Mouse (Mus musculus) heart, embryonic 14.5 days (tissue): ENCODE results near the gene Gnptab. TPM values are rescaled to one million over a fixed set of nuclear protein-coding genes. Genes with fewer than 3 reads are reported as not detected.

Experiments
- ATAC-seq: fragments of 200-750 bp; cut with Nextera tagmentation; 2 replicates; pipeline ENCODE4 v1.8.0; 2017; ENCODE audit warnings: low read depth, moderate TSS enrichment; ENCODE audit not compliant: insufficient number of reproducible peaks, insufficient read depth, low FRiP score
- H3K27ac ChIP-seq, 2 experiments: fragments of 200-500 bp in 1 of 2; fragments of 300-500 bp in 1 of 2; sonication (generic) in 1 of 2; replicated peaks in 1 of 2; 2 replicates each; pipeline ENCODE4 v1.5.1; 2012 to 2014; ENCODE audit warnings: low read depth in 2 of 2, low read length in 2 of 2, control low read depth in 1 of 2, mild to moderate bottlenecking in 1 of 2, mixed read lengths in 1 of 2; ENCODE audit not compliant: control insufficient read depth in 1 of 2, insufficient read depth in 1 of 2
- H3K27me3 ChIP-seq: fragments of 300-500 bp; sonication (generic); 2 replicates; pipeline ENCODE4 v1.6.1; 2014; ENCODE audit warnings: mild to moderate bottlenecking, low read length, control low read depth; ENCODE audit not compliant: control insufficient read depth, insufficient read depth
- H3K36me3 ChIP-seq: fragments of 300-500 bp; sonication (generic); 2 replicates; pipeline ENCODE4 v1.6.1; 2014; ENCODE audit warnings: mild to moderate bottlenecking, control low read depth, low read length, mixed read lengths; ENCODE audit not compliant: control insufficient read depth, insufficient read depth
- H3K4me1 ChIP-seq, 2 experiments: fragments of 200-500 bp in 1 of 2; fragments of 300-500 bp in 1 of 2; sonication (generic) in 1 of 2; 2 replicates each; pipeline ENCODE4 v1.6.1; 2012 to 2014; ENCODE audit warnings: low read length in 2 of 2, control low read depth in 1 of 2, mixed read lengths in 1 of 2; ENCODE audit not compliant: control insufficient read depth in 2 of 2, insufficient read depth in 2 of 2
- H3K4me2 ChIP-seq: fragments of 300-500 bp; sonication (generic); 2 replicates; pipeline ENCODE4 v1.6.1; 2014; ENCODE audit warnings: mild to moderate bottlenecking, low read length
- H3K4me3 ChIP-seq, 2 experiments: fragments of 200-500 bp in 1 of 2; fragments of 300-500 bp in 1 of 2; sonication (generic) in 1 of 2; 2 replicates each; pipeline ENCODE4 v1.5.1; 2012 to 2014; ENCODE audit warnings: low read length in 2 of 2, mild to moderate bottlenecking in 2 of 2, control low read depth in 1 of 2, low read depth in 1 of 2, moderate library complexity in 1 of 2; ENCODE audit not compliant: control insufficient read depth in 1 of 2, insufficient read depth in 1 of 2
- H3K9ac ChIP-seq: fragments of 300-500 bp; sonication (generic); 2 replicates; pipeline ENCODE4 v1.6.1; 2014; ENCODE audit warnings: mild to moderate bottlenecking, low read length
- H3K9me3 ChIP-seq: fragments of 300-500 bp; sonication (generic); 2 replicates; pipeline ENCODE4 v1.6.1; 2016; ENCODE audit warnings: low read length, control low read depth; ENCODE audit not compliant: control insufficient read depth
- WGBS: fragments of 180-500 bp; shearing (Covaris S2); extraction: QIAGEN DNeasy Blood & Tissue Kit; methylation state at CpG from one replicate; pipeline ENCODE4 v1.1.7; 2014; 5-methylcytosine and 5-hydroxymethylcytosine counted together
- polyA plus RNA-seq: library from polyadenylated mRNA; unstranded; fragments of >200 nt; fragmentation: Nextera tagmentation; extraction: Ambion mirVana; gene quantifications from 2 replicates; pipeline ENCODE4 v1.2.1, GENCODE M21; 2014

Gene Gnptab
- polyA plus RNA-seq, 1 experiment from 2014 or later, result 9.4 TPM

- no peaks in the 10 kb centered on the region for H3K27me3 ChIP-seq
- H3K4me1 ChIP-seq, result peaks cover 15 to 37% of the 10 kb centered on the region in 2 experiments
- no peaks in the 10 kb centered on the region for H3K9me3 ChIP-seq
- WGBS, result 1% methylated on average over 11 of the region's 11 CpGs
- peak overlapping the region; percentile 84 for H3K4me2 ChIP-seq
- H3K36me3 ChIP-seq, result no peaks in the 10 kb centered on the region
- H3K27ac ChIP-seq, result peak overlapping the region; percentile 46 to 64; a peak in 2 of 4 replicates
- peak overlapping the region; percentile 53 to 76 for H3K4me3 ChIP-seq
- ATAC-seq, result peak; percentile 77
- peak overlapping the region; percentile 82 for H3K9ac ChIP-seq
Observed at GRCm38 (mm10) chr10:88380002-88380401, 1.1 kb downstream of the Gnptab start.

GRCm38 (mm10) chr10:88380430-88381060 lies 1.6 kb downstream of the Gnptab start:
- WGBS, result 63% methylated on average over 14 of the region's 14 CpGs
- Histone ChIP-seq H3K9ac (peak overlapping the region; percentile 82), H3K4me2 (peak overlapping the region; percentile 84), H3K9me3 (no peaks in the 10 kb centered on the region), H3K27me3 (no peaks in the 10 kb centered on the region), H3K27ac (peak overlapping the region in 1 of 2 experiments; percentile 64; a peak in 1 of 4 replicates), H3K4me1 (peaks cover 15 to 37% of the 10 kb centered on the region in 2 experiments), H3K4me3 (peak overlapping the region; percentile 53 to 76; a peak in 3 of 4 replicates), H3K36me3 (no peaks in the 10 kb centered on the region)
- no peak for ATAC-seq

DNA sequence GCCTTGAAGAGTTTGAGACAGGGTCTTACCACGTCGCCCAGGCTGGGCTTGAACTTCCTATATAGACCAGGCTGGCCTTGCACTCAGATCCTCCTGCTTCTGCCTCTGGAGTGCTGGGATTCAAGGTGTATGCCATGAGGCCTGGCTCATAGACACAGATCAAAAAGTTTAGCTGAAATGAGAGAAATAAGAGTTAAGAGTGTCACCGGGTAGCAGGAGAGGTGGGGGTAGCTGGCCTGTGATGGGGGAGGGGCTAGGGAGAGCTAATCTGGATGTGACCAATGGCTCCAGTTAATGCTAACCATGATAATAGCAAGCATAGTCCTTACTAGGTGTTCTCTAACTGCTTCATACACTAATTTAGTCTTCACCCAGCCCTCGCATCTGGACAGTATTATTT lies 2.4 kb downstream of the Gnptab start:
- no peak for ATAC-seq
- WGBS, result 87% methylated on average over 4 of the region's 4 CpGs
- H3K4me2 ChIP-seq, result no peak overlapping the region
- H3K27me3 ChIP-seq, result no peaks in the 10 kb centered on the region
- H3K4me3 ChIP-seq, result no peak overlapping the region
- H3K4me1 ChIP-seq, result peaks cover 21 to 44% of the 10 kb centered on the region in 2 experiments
- H3K36me3 ChIP-seq, result no peaks in the 10 kb centered on the region
- no peaks in the 10 kb centered on the region for H3K9me3 ChIP-seq
- no peak overlapping the region for H3K27ac ChIP-seq
- H3K9ac ChIP-seq, result no peak overlapping the region

- Histone ChIP-seq H3K4me3 (no peak overlapping the region), H3K4me1 (peaks cover 20 to 47% of the 10 kb centered on the region in 2 experiments), H3K9me3 (no peaks in the 10 kb centered on the region), H3K9ac (no peak overlapping the region), H3K27ac (no peak overlapping the region), H3K27me3 (no peaks in the 10 kb centered on the region), H3K36me3 (no peaks in the 10 kb centered on the region), H3K4me2 (no peak overlapping the region)
- ATAC-seq, result no peak
- 46% methylated on average over 6 of the region's 6 CpGs for WGBS
Observed at GRCm38 (mm10) chr10:88382009-88382408, 3.1 kb downstream of the Gnptab start.

- Histone ChIP-seq H3K9me3 (no peaks in the 10 kb centered on the region), H3K27ac (no peak overlapping the region), H3K4me1 (peaks cover 20 to 47% of the 10 kb centered on the region in 2 experiments), H3K9ac (no peak overlapping the region), H3K4me2 (no peak overlapping the region), H3K4me3 (no peak overlapping the region), H3K27me3 (no peaks in the 10 kb centered on the region), H3K36me3 (no peaks in the 10 kb centered on the region)
- no peak for ATAC-seq
- 63% methylated on average over 4 of the region's 4 CpGs for WGBS
Observed at GRCm38 (mm10) chr10:88383479-88383878, 4.5 kb downstream of the Gnptab start.

GRCm38 (mm10) chr10:88384081-88384480 lies 5.1 kb downstream of the Gnptab start:
- Histone ChIP-seq H3K4me1 (peaks cover 19 to 44% of the 10 kb centered on the region in 2 experiments), H3K27me3 (no peaks in the 10 kb centered on the region), H3K4me2 (no peak overlapping the region), H3K36me3 (no peaks in the 10 kb centered on the region), H3K27ac (no peak overlapping the region), H3K9me3 (no peaks in the 10 kb centered on the region), H3K4me3 (no peak overlapping the region), H3K9ac (no peak overlapping the region)
- ATAC-seq, result no peak
- WGBS, result 38% methylated on average over 5 of the region's 5 CpGs

DNA sequence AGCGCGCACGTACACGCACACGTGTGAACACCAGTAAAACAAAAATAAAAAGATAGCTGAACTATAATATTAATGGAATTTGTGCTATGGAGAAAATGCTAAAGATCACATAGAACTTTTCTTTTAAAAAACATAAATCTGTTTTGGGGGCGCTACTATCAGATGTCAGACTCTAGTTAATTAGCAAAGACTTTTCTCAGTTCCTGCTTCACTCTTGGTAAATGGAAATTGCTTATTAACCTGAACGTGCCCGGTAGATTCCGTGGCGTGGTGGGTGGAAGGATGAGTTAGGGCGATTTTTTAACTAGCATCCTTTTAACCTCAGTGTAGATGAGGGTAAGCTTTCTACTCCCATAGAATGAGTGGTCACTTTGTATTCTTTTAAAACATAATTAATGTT lies 6.4 kb downstream of the Gnptab start:
- Histone ChIP-seq H3K4me2 (no peak overlapping the region), H3K4me3 (no peak overlapping the region), H3K27me3 (no peaks in the 10 kb centered on the region), H3K36me3 (no peaks in the 10 kb centered on the region), H3K9ac (no peak overlapping the region), H3K9me3 (no peaks in the 10 kb centered on the region), H3K4me1 (peaks cover 26 to 52% of the 10 kb centered on the region in 2 experiments), H3K27ac (no peak overlapping the region)
- 94% methylated on average over 11 of the region's 11 CpGs for whole genome bisulfite sequencing
- ATAC-seq, result no peak

GRCm38 (mm10) chr10:88385758-88386157 lies 6.8 kb downstream of the Gnptab start:
- WGBS, result 27% methylated on average over 6 of the region's 6 CpGs

More at GRCm38 (mm10) chr10:88385758-88386157, 6.8 kb downstream of the Gnptab start:
- ATAC-seq, result no peak
- no peak overlapping the region for H3K4me2 ChIP-seq
- no peaks in the 10 kb centered on the region for H3K36me3 ChIP-seq
- no peak overlapping the region for H3K9ac ChIP-seq
- no peak overlapping the region for H3K27ac ChIP-seq
- H3K4me1 ChIP-seq, result peaks cover 26 to 52% of the 10 kb centered on the region in 2 experiments
- no peaks in the 10 kb centered on the region for H3K9me3 ChIP-seq
- H3K4me3 ChIP-seq, result no peak overlapping the region
- H3K27me3 ChIP-seq, result no peaks in the 10 kb centered on the region
